Mouse (Mus musculus): ENCODE measurements at regions not wholly inside any gene's neighbourhood (a gene's known extent, or its start where the extent isn't known, plus 50 kb on each side); places are given as distances from the start of the nearest gene placed in this dataset.

DNA sequence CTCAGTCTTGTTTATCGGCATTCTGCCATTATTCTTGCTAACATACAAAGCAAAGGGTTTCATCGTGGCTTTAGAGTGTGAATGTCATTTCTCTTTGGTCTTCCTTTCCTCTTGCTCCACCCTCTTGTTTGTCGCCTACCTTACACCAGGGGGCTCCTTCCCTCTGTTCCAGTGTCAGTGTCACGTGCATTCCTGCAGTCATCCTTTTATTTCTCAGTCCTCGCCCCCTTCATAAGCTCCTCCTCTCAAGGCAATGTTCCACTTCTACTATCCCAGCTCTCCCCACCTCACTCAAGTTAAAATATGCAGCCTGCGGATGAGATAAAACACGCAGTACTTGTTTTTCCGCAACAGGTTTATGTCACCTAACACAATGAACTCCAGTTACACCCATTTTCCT is 489.8 kb upstream of the Arpp21 start:
- DNase-seq (ENCODE audit: low spot score in 2 of 2), result no peak

DNA sequence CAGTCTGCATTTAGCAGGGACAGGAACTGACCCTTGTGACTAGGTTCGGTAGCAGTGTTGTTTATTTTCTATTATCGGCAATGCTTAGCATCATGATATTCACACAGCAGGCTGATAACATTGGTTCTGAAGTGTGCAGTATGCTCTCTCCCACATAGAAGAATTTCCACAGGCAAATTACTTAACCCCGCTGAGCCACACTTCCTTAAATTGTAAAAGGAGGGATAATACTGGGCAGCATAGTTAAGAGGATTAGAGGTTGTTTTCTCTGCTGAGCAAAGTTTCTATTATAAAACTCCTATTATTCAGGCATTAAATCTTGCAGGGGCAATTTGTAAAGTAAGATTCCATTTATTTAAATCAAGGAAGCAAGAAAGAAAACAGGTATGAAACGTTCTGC is 489.4 kb upstream of the Arpp21 start:
- DNase-seq (ENCODE audit: low spot score in 2 of 2), result no peak

DNA sequence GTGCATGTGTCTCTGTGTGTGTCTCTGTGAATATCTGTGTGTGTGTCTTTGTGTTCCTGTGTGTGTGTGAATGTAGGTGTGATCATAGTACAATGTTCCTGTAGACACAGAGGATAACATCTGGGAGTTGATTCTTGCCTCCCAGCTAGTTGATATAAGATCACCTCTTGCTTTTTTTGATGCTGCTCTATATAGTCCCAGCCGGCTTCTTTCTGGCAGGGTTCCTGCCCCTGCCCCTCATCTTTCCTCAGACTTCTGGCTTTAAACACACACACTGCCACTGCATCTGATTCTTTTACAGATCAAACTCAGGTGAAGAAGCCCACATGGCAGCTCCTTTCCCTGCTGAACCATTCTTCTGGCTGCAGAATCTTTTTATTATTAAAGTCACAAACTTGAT is 487.6 kb upstream of the Arpp21 start:
- DNase-seq (ENCODE audit: low spot score in 2 of 2), result no peak

DNA sequence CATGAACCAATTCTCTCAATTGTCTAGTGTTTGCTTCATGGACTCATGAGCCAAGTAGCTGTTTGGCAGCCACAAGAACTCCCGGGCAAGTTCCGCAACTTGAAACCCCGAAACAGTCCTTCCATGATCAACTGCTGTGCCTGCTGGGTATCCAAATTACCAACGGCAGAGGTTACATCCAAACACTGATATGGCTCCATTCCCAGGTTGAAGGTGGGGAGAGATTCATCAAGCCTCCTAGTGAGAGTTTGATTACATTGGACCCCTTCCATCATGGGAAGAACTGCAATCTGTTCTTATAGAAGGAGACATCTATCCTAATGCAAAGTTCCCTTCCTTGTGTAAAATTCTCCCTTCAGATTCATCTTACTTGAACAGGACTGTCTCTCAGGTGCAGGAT is 486.8 kb upstream of the Arpp21 start:
- DNase-seq (ENCODE audit: low spot score in 2 of 2), result no peak

DNA sequence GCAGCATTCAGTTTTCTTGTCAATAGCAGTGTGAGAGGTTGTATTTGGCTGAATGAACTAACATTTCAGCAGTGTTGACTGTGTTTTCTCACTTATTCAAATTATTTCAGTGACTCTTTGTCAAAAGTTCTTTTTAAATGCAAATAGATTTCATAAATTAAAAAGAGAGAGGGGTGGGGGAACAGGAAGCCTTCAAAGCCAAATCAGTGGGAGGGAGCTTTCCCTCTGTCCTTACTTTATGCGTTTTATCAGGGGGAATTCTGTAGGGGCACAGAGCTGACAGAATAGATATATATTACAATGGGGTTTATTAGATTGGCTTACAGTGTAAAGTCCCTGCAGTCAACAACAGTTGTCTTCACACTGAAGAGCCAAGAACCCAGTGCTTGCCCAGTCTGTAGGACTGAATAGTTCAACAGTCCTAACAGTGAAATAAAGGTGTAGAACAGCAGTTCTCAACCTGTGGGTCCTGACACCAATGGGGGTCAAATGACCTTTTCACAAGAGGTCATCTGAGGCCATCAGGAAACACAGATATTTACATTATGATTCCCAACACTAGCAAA is 479.5 kb upstream of the Arpp21 start:
- no peak for DNase-seq (ENCODE audit: low spot score in 2 of 2)

DNA sequence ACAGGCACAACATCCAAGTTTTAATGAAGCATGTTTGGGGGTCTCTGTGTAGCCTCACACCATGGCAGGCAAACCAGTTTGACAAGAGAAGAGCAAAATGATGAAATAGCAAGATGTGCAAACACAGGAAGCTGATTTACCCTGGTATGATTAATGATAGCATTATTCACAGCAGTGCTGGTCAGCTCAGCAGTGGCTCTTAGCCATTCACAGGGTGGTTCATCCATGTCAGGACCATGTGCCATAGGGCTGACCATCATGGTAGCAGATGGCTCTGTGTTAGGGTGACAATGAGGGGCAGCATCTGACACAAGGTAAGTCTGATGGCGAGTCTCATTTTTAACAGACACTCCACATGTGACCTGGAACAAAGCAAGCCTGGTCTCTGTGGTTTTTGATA is 443.1 kb upstream of the Arpp21 start:
- DNase-seq (ENCODE audit: low spot score in 2 of 2), result no peak

DNA sequence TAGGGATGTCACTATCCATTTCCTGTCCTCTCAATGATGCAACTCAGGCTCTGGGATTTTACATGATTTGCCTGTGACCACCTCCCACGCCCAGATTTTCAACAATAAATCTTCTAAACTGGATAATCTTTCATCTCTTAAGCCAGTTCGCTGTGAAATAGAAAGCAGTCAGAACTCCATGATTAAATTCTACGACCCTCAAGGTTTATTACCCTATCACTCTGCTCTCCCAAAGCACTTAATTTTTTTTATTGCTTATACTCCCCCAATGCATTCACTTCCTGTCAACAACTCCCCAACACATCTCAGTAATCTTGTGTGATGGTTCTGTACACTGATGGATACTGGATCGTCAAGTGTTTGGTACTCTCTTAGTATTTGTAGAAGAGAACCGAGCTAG is 439.5 kb upstream of the Arpp21 start:
- DNase-seq (ENCODE audit: low spot score in 2 of 2), result no peak
